Mouse (Mus musculus): ENCODE results near the gene Tfb2m. TPM values are rescaled to one million over a fixed set of nuclear protein-coding genes. Genes with fewer than 3 reads are reported as not detected.
A peak's percentile ranks its signal among the peaks of the same experiment; 100 is the strongest.

Tfb2m gene
- total and polyA plus RNA-seq, 3 experiments = 13.1 to 53.1 (median 48.3) TPM

DNA sequence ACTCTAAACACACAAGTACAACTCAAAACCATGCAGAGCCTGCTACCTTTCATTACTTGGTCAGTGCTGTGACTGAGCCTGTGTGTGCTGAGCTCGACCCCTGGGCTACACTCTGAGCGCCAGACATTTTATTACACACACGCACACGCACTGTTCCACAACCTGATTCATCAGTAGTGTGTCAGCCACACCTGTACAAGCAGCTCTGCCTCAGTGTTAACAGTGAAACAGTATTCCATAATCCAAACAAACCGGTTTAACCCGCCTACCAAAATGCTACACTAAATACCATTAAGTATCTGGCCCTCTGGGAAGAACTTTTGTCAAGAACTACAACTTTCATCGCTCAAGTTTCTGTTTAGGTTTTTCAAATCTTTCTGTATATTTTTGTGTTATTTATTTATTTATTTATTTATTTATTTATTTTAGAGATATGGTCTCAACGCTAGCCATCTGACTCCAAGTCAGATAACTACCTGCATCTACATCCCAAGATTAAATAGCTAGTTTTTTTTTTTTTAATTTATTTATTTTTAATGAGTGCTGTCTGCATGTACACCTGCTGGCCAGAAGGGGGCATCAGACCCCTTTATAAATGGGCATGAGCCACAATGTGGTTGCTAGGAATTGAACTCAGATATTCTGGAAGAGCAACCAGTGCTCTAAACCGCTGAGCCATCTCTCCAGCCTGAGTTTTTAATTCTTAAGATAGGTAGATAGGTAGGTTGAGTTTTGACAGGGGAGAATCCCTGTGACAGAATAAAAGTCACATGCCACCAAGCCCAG lies 39.3 kb downstream of the Tfb2m start:
- Histone ChIP-seq H3K27me3 (replicated peaks) (no peaks in the 10 kb centered on the region), H3K9ac (ENCODE audit: insufficient read depth, low read depth) (no peak overlapping the region), H3K27ac (ENCODE audit: insufficient read depth, low read depth) (no peak overlapping the region), H3K36me3 (replicated peaks in 1 of 2; ENCODE audit: control insufficient read depth in 1 of 2, insufficient read depth in 1 of 2, low read length in 1 of 2) (peaks cover 0 to 41% of the 10 kb centered on the region in 2 experiments), H3K4me2 (ENCODE audit: insufficient read depth, low read depth, poor library complexity, severe bottlenecking) (no peak overlapping the region), H3K9me3 (replicated peaks; ENCODE audit: low read length) (no peaks in the 10 kb centered on the region), H3K4me1 (ENCODE audit: control insufficient read depth in 1 of 2, insufficient read depth in 2 of 2) (no peaks in the 10 kb centered on the region; a peak in 1 of 4 replicates), H3K79me2 (replicated peaks; ENCODE audit: control insufficient read depth, extremely low read depth, insufficient read depth, poor library complexity, severe bottlenecking) (no peaks in the 10 kb centered on the region), H3K4me3 (replicated peaks in 1 of 3; ENCODE audit: low read depth in 2 of 3, low read length in 2 of 3, poor library complexity in 1 of 3) (no peak overlapping the region)
- dilution Hi-C loops (cut with MboI; ENCODE audit: extremely low pct_ligation_motif_present, extremely low pct_unique_long_range_greater_than_20kb, low sequenced_read_pairs) = no loop called here
- in situ Hi-C loops (cut with MboI; ENCODE audit: low pct_ligation_motif_present, low pct_unique_long_range_greater_than_20kb, low sequenced_read_pairs) = loop anchor here (10.0 kb wide), 1 partner anchor 118 kb away; no protein-coding TSS in a partner anchor
- DNase-seq (ENCODE audit: extremely low read depth) = peak; percentile 48
- TF ChIP-seq GABPA (IDR thresholded peaks at IDR 0.05; ENCODE audit: insufficient replicate concordance, low read depth, low read length) = no peak
- no peak for TF ChIP-seq TCF12 (IDR thresholded peaks at IDR 0.05; ENCODE audit: low read depth, low read length)
- TF ChIP-seq SIN3A (IDR thresholded peaks at IDR 0.05; ENCODE audit: low read length) = no peak
- peak; percentile 42; the same call in 1 of the 2 replicates for TF ChIP-seq SMC3 (IDR thresholded peaks at IDR 0.05; ENCODE audit: low read depth, low read length)
- TF ChIP-seq MXI1 (IDR thresholded peaks at IDR 0.05; ENCODE audit: low read depth, low read length) = no peak
- TF ChIP-seq CHD2 (IDR thresholded peaks at IDR 0.05; ENCODE audit: low read length) = no peak
- no peak for TF ChIP-seq HCFC1 (IDR thresholded peaks at IDR 0.05; ENCODE audit: low read depth, low read length)
- TF ChIP-seq MEF2A (IDR thresholded peaks at IDR 0.05; ENCODE audit: borderline replicate concordance, low read depth, low read length) = no peak
- peak; percentile 86 for TF ChIP-seq ZNF384 (IDR thresholded peaks at IDR 0.05; ENCODE audit: low read depth, low read length)
- no peak for TF ChIP-seq ELF1 (IDR thresholded peaks at IDR 0.05; ENCODE audit: low read depth, low read length)
- TF ChIP-seq USF1 (IDR thresholded peaks at IDR 0.05; ENCODE audit: low read depth, low read length) = no peak
- TF ChIP-seq PAX5 (IDR thresholded peaks at IDR 0.05; ENCODE audit: low read length) = no peak
- no peak for TF ChIP-seq IRF4 (IDR thresholded peaks at IDR 0.05; ENCODE audit: low read depth, low read length)
- TF ChIP-seq ZC3H11A (IDR thresholded peaks at IDR 0.05; ENCODE audit: low read depth, low read length) = no peak
- TF ChIP-seq USF2 (conservative IDR thresholded peaks at IDR 0.05; ENCODE audit: low read depth, low read length) = no peak
- TF ChIP-seq TBP (conservative IDR thresholded peaks at IDR 0.05; ENCODE audit: low read depth, low read length) = no peak
- no peak for TF ChIP-seq MAFK (IDR thresholded peaks at IDR 0.05; ENCODE audit: insufficient replicate concordance, low read length)
- no peak for TF ChIP-seq ZMIZ1 (IDR thresholded peaks at IDR 0.05; ENCODE audit: low read depth, low read length)
- no peak for TF ChIP-seq MAZ (IDR thresholded peaks at IDR 0.05; ENCODE audit: low read depth, low read length)
- no peak for TF ChIP-seq NRF1 (IDR thresholded peaks at IDR 0.05; ENCODE audit: low read depth, low read length)
- TF ChIP-seq POLR2AphosphoS2 (IDR thresholded peaks at IDR 0.05; ENCODE audit: low read depth, low read length) = no peak
- peak; percentile 55; the same call in 1 of the 2 replicates for TF ChIP-seq MYC (IDR thresholded peaks at IDR 0.05; ENCODE audit: low read depth, low read length)
- TF ChIP-seq EP300 (IDR thresholded peaks at IDR 0.05; ENCODE audit: low read length) = no peak
- TF ChIP-seq BHLHE40 (IDR thresholded peaks at IDR 0.05; ENCODE audit: low read depth, low read length) = no peak
- no peak for TF ChIP-seq JUN (IDR thresholded peaks at IDR 0.05; ENCODE audit: insufficient read depth, low read depth, low read length)
- no peak for TF ChIP-seq RCOR1 (conservative IDR thresholded peaks at IDR 0.05; ENCODE audit: low read depth, low read length)
- no peak for TF ChIP-seq KAT2A (IDR thresholded peaks at IDR 0.05; ENCODE audit: insufficient replicate concordance, low read length)
- TF ChIP-seq UBTF (IDR thresholded peaks at IDR 0.05; ENCODE audit: low read depth, low read length) = no peak
- no peak for TF ChIP-seq JUND (conservative IDR thresholded peaks at IDR 0.05; ENCODE audit: low read depth, low read length)
- TF ChIP-seq NELFE (IDR thresholded peaks at IDR 0.05; ENCODE audit: low read depth, low read length) = no peak
- TF ChIP-seq CHD1 (IDR thresholded peaks at IDR 0.05; ENCODE audit: low read depth, low read length) = no peak
- TF ChIP-seq RAD21 (IDR thresholded peaks at IDR 0.05; ENCODE audit: low read depth, low read length) = peak; percentile 70
- TF ChIP-seq ZKSCAN1 (IDR thresholded peaks at IDR 0.05; ENCODE audit: borderline replicate concordance, low read depth, low read length) = no peak
- TF ChIP-seq E2F4 (IDR thresholded peaks at IDR 0.05; ENCODE audit: insufficient replicate concordance, low read depth, low read length) = no peak
- TF ChIP-seq ETS1 (conservative IDR thresholded peaks at IDR 0.05; ENCODE audit: low read depth, low read length) = no peak
- no peak for TF ChIP-seq MAX (IDR thresholded peaks at IDR 0.05; ENCODE audit: low read length)
- peak; percentile 33 to 73 for TF ChIP-seq CTCF (conservative IDR thresholded peaks at IDR 0.05 in 1 of 2, IDR thresholded peaks at IDR 0.05 in 1 of 2; ENCODE audit: low read depth in 2 of 2, low read length in 2 of 2)

Data from CH12.LX (cell line).